Mouse (Mus musculus) thymus, postnatal 36 days (tissue): Measurements from ENCODE around the gene Trub1.

Experiments
- DNase-seq, 2 experiments: peaks; one replicate each; pipeline ENCODE4 v3.0.0; 2022; ENCODE audit warnings: mixed read lengths in 2 of 2

Gene Trub1

DNA sequence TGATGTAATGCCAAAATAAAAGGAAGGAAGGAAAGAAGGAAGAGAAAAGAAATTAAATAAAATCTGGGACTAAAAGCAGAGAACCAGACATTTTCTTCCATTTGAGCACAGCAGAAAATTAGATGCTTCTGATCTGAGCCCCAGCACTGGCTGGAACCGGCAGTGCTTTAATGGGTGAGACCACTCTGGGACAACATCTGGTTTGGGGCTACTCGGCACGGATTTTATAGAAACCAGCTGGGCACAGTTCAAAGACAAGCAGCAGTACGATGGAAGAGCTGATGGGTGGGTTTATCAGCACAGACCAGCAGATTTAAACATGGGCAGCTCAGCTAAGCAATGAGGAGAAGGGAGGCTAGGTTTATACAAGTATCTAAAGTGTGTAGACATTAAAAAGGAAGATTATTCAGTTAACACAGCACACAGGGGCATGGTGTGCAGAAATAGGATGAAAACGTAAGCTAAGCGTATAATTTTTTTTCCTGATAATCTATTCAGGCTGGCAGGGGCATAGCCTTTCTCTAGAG lies 46.2 kb downstream of the Trub1 start:
- DNase-seq: no peak

DNA sequence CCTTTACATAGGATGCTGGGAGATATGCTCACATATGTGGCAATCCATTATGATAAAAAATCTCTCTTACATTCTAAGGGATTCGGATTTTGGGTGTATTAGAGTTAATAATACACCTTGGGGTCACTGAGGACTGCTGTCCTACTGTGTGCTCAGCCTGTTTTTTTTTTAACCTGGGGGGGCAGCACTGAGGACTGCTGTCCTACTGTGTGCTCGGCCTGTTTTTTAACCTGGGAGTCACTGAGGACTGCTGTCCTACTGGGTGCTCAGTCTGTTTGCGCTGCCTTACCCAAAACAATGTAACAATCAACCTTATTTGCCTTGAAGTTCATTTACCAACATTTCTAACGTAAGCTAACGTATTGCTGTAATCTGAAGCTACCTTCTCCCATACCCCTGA lies 47.5 kb downstream of the Trub1 start:
- DNase-seq: no peak

DNA sequence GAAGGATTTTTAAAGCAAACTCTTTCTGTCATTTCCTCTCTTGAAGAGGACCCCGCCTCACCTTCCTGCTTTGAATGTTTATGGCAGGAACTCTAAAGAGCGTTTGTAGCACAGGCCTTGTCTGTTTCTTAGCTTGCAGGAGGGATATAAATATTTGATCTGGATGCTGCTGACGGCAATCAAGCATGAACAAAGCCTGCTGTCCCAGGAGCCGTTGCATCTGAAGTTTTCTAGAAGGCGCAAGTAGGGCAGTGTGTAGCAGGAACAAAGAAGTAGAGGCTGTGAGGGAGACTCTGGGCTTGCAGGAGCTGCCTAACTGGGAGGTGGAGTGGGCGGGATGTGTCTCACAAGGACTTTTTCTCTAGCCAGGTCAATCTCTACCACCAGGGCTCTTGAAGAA lies 50.4 kb downstream of the Trub1 start:
- no peak for DNase-seq

DNA sequence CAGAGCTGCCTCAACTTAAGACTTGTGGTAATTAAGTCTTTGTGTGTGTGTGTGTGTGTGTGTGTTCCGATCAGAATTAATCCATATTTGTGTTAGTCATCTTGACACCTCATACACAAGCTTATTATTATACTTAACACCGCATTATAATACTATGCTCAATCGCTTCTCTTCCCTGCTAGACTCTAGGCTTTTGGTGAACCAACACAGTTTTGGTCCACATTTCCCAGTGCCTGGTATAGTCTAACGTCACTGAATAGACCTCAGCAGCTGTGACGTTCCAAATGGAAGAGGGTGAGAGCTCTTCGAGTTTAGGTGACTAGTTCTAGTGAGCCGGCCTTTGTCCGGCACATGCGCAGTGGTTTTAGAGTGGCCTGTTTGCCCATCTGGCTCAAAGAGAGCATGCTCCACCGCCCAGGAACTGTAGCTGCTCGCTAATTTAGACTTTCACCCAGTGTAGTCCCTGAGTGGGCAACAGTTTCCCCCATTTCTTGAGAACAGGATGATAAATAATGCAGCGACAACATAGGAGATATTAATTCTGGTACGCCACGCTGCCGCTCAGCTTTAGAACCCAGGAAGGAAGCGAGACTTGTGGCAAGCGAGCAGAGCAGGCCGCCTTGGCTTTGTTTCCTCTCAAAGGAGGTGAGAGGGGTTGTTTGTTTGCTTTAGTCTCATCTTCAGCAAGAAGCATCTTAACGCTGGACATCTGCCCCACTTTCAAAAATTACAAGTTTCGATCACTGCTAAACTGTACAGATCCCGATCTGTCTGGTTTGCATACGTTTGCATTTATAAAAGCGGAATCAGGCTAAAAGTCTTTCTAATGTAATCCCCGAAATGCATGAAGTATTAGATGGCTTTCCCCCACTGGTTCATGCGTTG lies 52.6 kb downstream of the Trub1 start:
- no peak for DNase-seq

DNA sequence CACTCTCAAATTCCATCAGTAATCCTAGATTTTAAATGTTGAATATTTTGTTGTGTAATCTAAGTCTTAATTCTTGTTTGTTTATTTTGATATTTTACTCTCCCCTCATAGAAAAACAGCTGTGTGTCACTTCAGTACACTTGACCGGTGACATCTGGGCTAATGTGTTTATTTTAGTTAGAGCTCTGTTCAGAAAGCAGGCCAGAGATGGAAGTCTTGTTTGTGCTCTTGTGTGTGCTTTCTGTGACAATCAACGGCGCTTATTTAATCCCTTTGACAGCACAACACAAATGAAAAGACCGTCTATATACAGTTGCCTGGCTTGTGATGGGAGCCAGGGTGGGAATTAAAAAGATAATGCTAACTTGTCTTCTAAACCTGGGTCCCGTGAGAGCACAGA lies 53.9 kb downstream of the Trub1 start:
- no peak for DNase-seq

DNA sequence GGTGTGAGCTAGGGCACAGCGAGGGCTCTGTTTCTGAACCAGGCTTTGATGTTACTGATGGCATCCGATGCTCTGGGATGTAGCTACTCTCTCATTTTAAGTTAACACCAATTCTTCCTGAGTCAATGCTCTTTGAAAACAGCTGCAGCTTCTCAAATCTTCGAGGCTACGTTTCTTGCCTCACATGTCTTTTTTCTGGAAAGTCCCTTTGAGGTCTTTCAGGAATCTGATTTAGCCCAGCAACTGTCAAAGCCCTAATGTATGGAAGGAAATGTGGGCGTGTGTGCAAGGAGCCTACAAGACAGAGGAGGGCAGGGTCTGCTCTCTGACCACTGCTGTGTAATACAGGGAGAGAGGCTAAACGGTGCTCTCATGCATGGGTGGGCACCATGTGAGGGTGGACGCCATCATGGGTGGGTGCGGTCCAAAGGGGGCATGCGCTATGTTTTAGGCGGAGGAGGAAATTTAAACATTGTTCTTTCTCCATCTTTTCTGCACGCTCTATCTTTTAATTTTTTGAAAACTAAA lies 55.6 kb downstream of the Trub1 start:
- no peak for DNase-seq

DNA sequence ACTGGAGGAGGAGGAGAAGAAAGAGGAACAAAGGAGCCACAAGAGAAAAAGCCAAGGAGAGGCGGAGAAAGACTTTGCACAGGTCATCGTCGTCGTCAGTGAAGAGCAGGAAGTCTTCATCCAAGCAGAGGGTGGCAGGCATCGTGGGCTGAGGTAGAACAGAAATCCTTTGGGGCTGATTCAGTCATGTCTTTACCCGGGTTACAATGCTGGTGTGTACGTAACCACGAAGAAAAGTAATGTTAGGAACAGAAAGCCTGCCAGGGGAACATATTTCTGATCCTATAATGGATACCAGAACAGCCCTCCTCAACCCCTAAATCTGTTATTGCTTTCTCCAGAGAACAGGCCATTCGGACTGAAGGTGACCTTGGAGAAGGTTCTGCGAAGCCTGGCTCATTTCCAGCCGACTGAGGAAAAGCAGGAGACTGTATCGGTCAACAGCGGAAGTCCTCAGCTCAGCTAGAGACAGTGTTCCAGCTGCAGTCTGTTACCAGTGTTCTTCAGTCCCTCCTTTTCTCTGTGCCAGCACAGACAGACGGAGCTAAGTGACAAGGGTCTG lies 57.1 kb downstream of the Trub1 start:
- DNase-seq: no peak

DNA sequence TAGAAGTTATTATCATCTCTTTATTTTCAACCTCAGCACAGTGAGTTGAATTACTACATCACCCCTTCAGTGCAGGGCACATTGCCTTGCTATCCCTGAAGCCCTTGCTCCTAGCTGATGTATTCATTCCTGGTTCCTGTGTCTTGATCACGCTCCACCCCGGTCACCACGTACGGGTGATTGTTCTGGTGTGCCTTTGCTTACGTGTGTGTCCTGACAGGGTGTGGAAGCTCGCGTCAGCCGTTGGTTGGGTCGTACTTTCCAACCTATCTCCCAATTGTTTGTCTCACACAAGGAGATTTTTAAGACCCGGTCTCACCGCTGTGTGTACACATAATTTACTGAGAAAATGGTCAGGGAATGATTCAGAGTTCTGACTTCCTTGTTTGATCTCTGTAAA lies 58.1 kb downstream of the Trub1 start:
- no peak for DNase-seq

DNA sequence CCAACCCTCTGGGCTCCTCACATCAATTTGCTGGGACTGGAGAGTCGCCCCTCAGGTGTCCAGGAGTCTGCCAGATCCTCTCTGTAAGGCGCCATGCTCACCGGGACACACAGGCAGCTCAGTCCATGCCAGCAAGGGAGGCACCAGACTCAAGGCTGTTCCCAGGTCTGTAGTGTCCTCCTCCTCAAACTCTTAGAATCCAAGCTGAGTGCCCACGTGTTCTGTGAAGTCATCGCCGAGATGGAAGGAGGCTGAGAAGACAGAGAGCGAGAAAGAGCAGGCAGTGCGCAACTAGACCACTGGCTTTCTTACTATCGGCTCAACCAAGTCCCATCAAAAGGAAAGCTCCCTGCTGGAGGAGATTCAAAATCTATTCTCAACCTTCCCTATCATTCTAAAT lies 60.4 kb downstream of the Trub1 start:
- no peak for DNase-seq

DNA sequence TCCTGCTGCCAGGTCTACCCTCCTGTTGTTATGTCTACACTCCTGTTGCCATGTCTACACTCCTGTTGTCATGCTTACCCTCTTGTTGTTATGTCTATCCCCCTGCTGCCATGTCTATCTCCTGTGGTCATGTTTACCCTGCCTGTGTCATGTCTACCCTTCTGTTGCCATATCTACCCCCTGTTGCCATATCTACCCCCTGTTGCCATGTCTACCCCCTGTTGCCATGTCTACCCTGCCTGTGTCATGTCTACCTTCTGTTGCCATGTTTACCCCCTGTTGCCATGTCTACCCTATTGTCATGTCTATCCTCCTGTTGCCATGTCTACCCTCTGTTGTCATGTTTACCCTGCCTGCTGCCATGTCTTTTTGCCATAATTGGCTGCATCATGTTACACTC lies 69.0 kb downstream of the Trub1 start:
- no peak for DNase-seq

DNA sequence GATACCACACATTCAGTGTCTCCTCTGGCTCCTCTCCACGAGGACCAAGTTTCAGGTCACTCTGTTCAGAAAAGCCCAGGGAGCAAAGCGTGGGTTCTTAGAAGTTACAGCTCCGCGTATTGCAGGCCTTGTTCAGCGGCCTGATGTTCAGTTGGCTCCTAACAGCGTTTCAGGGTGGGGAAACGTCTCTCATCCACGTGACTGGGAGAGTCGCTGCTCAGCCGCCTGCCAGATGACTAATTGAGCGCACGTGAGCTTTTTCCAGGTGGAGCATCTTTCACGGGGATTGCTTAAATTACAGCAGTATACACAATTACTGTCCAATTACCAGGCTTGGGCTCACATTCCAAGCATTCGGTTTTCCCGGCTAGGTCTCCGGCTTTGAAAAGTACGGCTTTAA lies 70.7 kb downstream of the Trub1 start:
- no peak for DNase-seq

DNA sequence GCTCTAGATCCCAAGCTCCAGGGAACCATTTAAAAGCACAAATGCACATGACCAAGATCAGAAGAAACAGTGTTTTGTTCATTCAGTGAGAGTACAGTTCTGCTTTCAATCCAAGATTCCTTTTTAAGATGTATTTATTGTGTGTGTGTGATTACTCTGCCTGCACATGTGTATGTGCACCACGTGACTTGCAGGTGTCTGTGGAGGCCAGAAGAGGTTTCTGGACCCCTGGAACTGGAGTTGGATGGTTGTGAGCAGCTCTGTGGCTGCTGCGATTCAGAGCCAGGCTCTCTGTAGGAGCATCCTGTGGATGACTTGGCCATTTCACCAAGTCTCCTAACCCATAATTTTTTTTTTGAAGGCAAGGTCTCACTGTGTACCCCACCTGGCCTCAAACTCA lies 73.0 kb downstream of the Trub1 start:
- no peak for DNase-seq

DNA sequence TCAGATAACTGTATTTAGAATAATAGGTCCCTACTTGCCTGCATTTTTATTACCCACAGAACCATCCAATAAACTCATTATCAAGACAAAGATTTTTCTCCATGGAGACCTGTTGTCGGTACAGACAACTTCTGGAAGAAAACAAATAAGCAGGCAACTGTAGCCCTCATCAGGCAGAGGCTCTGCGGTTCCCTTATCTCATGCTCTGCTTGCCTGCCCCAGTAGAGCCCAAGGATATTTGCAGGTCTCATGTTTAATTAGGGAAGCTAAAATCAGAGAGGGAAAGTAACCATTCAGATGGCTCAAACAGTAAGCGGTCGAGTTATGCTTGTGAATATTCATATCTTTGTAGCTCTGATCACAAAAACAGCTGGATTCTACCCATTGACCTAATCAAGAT lies 77.5 kb downstream of the Trub1 start:
- no peak for DNase-seq

DNA sequence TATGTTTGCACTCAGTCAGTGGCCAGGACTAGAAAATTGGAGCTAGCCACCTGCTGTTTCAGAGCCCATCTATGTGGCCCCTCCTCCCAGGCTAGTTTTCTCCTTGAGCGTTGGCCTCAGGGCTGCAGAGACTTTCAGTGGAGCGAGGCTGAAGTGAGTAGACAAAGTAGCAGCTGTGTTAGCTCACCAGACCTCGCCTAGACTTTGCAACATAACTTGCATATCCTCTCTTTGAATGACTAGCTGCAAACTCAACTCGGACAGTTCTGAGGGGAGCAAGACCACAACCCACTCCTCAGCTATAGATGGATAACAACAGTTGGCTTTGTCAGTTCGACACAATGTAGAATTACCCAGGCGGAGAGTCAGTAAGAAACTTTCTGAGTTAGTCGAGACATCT lies 81.5 kb downstream of the Trub1 start:
- no peak for DNase-seq

DNA sequence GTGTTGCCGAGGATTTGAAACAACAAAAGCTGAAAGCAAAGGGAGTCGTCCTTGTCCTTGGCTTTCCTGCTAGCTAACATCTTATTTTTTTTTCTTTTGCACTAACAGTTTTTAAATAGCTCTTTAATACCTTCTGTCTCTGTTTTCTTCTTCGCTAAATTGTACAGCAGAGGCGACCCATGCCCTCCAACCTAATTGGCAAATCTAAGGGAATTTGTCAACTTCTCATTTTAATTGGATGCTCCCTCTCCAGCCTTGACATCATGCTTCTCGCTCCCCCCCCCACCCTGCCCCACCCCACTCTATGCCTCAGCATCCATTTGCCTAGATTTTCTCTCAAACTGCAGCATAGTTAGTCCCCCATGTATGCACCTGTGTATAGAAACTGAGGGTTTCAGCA lies 83.8 kb downstream of the Trub1 start:
- no peak for DNase-seq

DNA sequence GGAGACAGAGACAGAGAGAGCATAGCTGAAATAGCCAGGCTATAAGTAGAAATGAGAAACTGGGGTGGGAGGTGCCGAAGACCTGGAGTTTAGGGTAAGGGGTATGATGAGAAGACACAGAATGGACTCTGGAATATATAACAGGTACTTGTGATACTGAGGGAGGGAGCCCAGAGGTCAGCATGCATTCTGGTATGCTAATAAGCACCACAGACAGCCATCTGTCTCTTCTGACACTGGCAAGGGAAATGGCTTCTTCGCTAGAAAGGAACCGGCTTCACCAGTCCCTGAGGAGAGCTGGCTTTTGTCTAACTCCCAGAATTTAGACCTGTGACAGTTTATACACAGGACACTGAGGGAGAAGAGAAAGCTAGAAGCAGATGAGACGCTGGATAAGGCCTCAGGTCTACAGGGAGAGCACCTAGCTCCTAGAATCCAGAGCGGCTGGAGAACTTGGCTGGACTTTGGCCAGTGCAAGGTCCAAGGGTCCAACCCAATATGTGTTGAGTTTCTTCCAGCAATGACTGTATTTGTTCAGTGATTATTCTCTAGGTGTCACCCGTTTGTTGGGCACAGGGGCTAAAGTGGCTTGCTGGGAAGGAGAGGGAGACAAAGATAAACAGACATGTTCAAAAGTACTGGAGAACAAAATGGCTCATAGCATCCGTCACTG lies 84.9 kb downstream of the Trub1 start:
- no peak for DNase-seq

DNA sequence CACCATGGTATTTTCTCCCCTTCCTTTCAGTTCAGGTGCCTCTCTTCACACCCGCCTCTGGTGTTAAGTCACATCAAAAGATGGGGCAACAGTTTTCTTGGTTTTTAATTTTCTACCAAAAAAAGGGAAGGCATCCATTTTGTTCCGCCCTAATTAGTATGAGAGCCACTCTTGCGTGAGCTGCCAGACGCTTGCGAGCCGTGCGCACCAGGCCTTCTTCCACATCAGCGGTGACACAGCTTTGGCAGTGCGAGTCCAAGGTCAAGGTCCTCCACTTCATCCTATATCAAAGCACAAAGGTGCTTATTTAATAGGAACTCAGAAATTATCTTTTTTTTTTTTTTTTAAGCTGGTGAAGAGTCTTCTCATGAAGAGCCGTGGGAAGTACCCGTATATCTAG lies 87.4 kb downstream of the Trub1 start:
- DNase-seq: no peak
